Mouse (Mus musculus) liver, postnatal 0 days (tissue): ENCODE data around the gene Tsen15.

Source experiments
- CTCF ChIP-seq: sonication (generic); IDR thresholded peaks from 2 replicates; pipeline ENCODE4 v1.5.1; 2016; ENCODE audit warnings: antibody characterized with exemption, low read depth
- EP300 ChIP-seq: IDR thresholded peaks from 2 replicates; pipeline ENCODE4 v1.6.1; 2016; ENCODE audit warnings: antibody characterized with exemption, low read depth, mild to moderate bottlenecking

- no peak for TF ChIP-seq CTCF
- no peak for TF ChIP-seq EP300
Measured at GRCm38 (mm10) chr1:152410657-152411056, 24.2 kb upstream of the Tsen15 start.
